Mouse (Mus musculus) liver, postnatal 0 days (tissue): ENCODE results near the gene Olfr157.

Experiments
- CTCF ChIP-seq: sonication (generic); IDR thresholded peaks from 2 replicates; pipeline ENCODE4 v1.5.1; 2016; ENCODE audit warnings: antibody characterized with exemption, low read depth
- EP300 ChIP-seq: IDR thresholded peaks from 2 replicates; pipeline ENCODE4 v1.6.1; 2016; ENCODE audit warnings: antibody characterized with exemption, low read depth, mild to moderate bottlenecking

GRCm38 (mm10) chr4:43884196-43884595 lies 44.2 kb upstream of the Olfr157 start:
- TF ChIP-seq CTCF (no peak), EP300 (no peak)
